16 mouse cellular contexts compared by ENCODE assay signal in genomic region chr8:120699079-120699478, GRCm38 (mm10). TPM values are rescaled to one million over a fixed set of nuclear protein-coding genes. Genes with fewer than 3 reads are reported as not detected.
DNase-seq lines count a peak whose midpoint lies in the region; ATAC-seq and TF ChIP-seq lines count a peak whose summit lies in the region.
"Had no signal": no experiment of that assay in that cellular context is flagged by ENCODE, and none has a peak within 500 bp of the region (broad histone marks: within the 10 kb centered on the region; RNA-seq: fewer than 3 reads in every experiment).

No protein-coding gene starts in this region.

- no peak overlapping the region for H3K9ac ChIP-seq in heart, embryonic 16.5 days (ENCODE audit: low read length)
- no peak overlapping the region for H3K9ac ChIP-seq in embryonic facial prominence, embryonic 15.5 days
- H3K9ac ChIP-seq: limb, embryonic 13.5 days; liver, embryonic 15.5 days; neural tube, embryonic 15.5 days had no signal

- no peak for TF ChIP-seq CTCF in bone marrow macrophage, adult 2 months (IDR thresholded peaks at IDR 0.05; ENCODE audit: low read depth, low read length)

- peaks cover 27% of the 10 kb centered on the region for H3K4me1 ChIP-seq in heart, embryonic 16.5 days (ENCODE audit: control insufficient read depth, insufficient read depth, low read length)
- peaks cover 34% of the 10 kb centered on the region for H3K4me1 ChIP-seq in heart, embryonic 10.5 days
- peaks cover 82% of the 10 kb centered on the region for H3K4me1 ChIP-seq in bone marrow macrophage, adult 2 months (ENCODE audit: control insufficient read depth, insufficient read depth, low read length)
- peaks cover 28% of the 10 kb centered on the region for H3K4me1 ChIP-seq in embryonic facial prominence, embryonic 15.5 days

- no peaks in the 10 kb centered on the region for H3K9me3 ChIP-seq in heart, embryonic 16.5 days (replicated peaks; ENCODE audit: control insufficient read depth, low read length)
- H3K9me3 ChIP-seq in heart, embryonic 10.5 days, result no peaks in the 10 kb centered on the region; the same call in 1 of the 2 replicates
- H3K9me3 ChIP-seq in embryonic facial prominence, embryonic 15.5 days (replicated peaks), result no peaks in the 10 kb centered on the region
- H3K9me3 ChIP-seq: liver, embryonic 15.5 days; neural tube, embryonic 15.5 days had no signal

- H3K27ac ChIP-seq in heart, embryonic 16.5 days (ENCODE audit: low read length), result peak overlapping the region; percentile 62
- no peak overlapping the region for H3K27ac ChIP-seq in heart, embryonic 10.5 days
- peak overlapping the region; percentile 76 for H3K27ac ChIP-seq in bone marrow macrophage, adult 2 months (ENCODE audit: insufficient read depth, low read depth, low read length)
- H3K27ac ChIP-seq in embryonic facial prominence, embryonic 15.5 days (replicated peaks), result 0 out of 2 replicates have a peak overlapping the region, but pooled peaks have one; percentile 14
- H3K27ac ChIP-seq: left cerebral cortex, adult 2 months; limb, embryonic 13.5 days; liver, embryonic 15.5 days; neural tube, embryonic 15.5 days had no signal

- no peak overlapping the region for H3K4me2 ChIP-seq in heart, embryonic 16.5 days (ENCODE audit: low read depth, low read length)
- no peak overlapping the region for H3K4me2 ChIP-seq in embryonic facial prominence, embryonic 15.5 days (replicated peaks)
- H3K4me2 ChIP-seq: limb, embryonic 13.5 days; liver, embryonic 15.5 days; neural tube, embryonic 15.5 days had no signal

- H3K36me3 ChIP-seq in heart, embryonic 16.5 days (ENCODE audit: control insufficient read depth, insufficient read depth), result no peaks in the 10 kb centered on the region
- no peaks in the 10 kb centered on the region for H3K36me3 ChIP-seq in heart, embryonic 10.5 days
- no peaks in the 10 kb centered on the region for H3K36me3 ChIP-seq in embryonic facial prominence, embryonic 15.5 days
- H3K36me3 ChIP-seq: limb, embryonic 13.5 days; liver, embryonic 15.5 days; neural tube, embryonic 15.5 days had no signal

- WGBS in heart, embryonic 16.5 days, result 59% methylated on average over 6 of the region's 6 CpGs
- 74% methylated on average over 6 of the region's 6 CpGs for WGBS in heart, embryonic 10.5 days
- 55% methylated on average over 6 of the region's 6 CpGs for WGBS in embryonic facial prominence, embryonic 15.5 days

- H3K4me3 ChIP-seq in heart, embryonic 16.5 days (ENCODE audit: low read length), result no peak overlapping the region
- H3K4me3 ChIP-seq in heart, embryonic 10.5 days, result no peak overlapping the region
- H3K4me3 ChIP-seq in bone marrow macrophage, adult 2 months (ENCODE audit: insufficient read depth, low read length), result no peak overlapping the region
- H3K4me3 ChIP-seq in embryonic facial prominence, embryonic 15.5 days (replicated peaks), result no peak overlapping the region
- H3K4me3 ChIP-seq: left cerebral cortex, adult 2 months; limb, embryonic 13.5 days; liver, embryonic 15.5 days; neural tube, embryonic 15.5 days had no signal

- ATAC-seq in heart, embryonic 16.5 days (replicated peaks; ENCODE audit: extremely low read depth, insufficient read depth, low FRiP score), result no peak
- ATAC-seq in embryonic facial prominence, embryonic 15.5 days (ENCODE audit: insufficient number of reproducible peaks, low FRiP score, low TSS enrichment, low read depth), result no peak
- ATAC-seq: forebrain, embryonic 14.5 days; hindbrain, embryonic 16.5 days had no signal

- no peak for DNase-seq in heart, embryonic 10.5 days (ENCODE audit: low spot score)
- peak; percentile 40 for DNase-seq in kidney, postnatal 10 days
- DNase-seq in kidney, postnatal 25 days, result no peak
- no peak for DNase-seq in right cerebral cortex, postnatal 14 days
- DNase-seq: adrenal gland, adult 8-10 months; cerebellum, adult 9-10 months had no signal

- TF ChIP-seq POLR2A in bone marrow macrophage, adult 2 months (IDR thresholded peaks at IDR 0.05; ENCODE audit: borderline replicate concordance, low read depth, low read length), result no peak

- no peaks in the 10 kb centered on the region; the same call in none of the 2 replicates for H3K27me3 ChIP-seq in heart, embryonic 16.5 days (ENCODE audit: control insufficient read depth, insufficient read depth, low read length)
- H3K27me3 ChIP-seq in heart, embryonic 10.5 days (ENCODE audit: insufficient read depth, poor library complexity, severe bottlenecking), result peaks cover 31% of the 10 kb centered on the region; the same call in 1 of the 2 replicates
- 0 out of 2 replicates have a peak, but pooled peaks cover 4% of the 10 kb centered on the region for H3K27me3 ChIP-seq in embryonic facial prominence, embryonic 15.5 days
- H3K27me3 ChIP-seq: liver, embryonic 15.5 days; neural tube, embryonic 15.5 days had no signal

RNA-seq across cellular contexts. Expression of gene Emc8, which starts 30.7 kb away (rescaled TPM):
- polyA plus RNA-seq in heart, embryonic 16.5 days (2015; fragmentation: Nextera tagmentation; extraction: Ambion mirVana), result 164 and 168 TPM in 2 replicates
- 249 and 314 TPM in 2 replicates for polyA plus RNA-seq in heart, embryonic 10.5 days (2016; fragmentation: Nextera tagmentation; extraction: Ambion mirVana)
- polyA plus RNA-seq in bone marrow macrophage, adult 2 months (2012; ENCODE audit: insufficient read depth, insufficient read length, missing spikeins), result 56.5 and 61.3 TPM in 2 replicates
- polyA plus RNA-seq in embryonic facial prominence, embryonic 15.5 days (2015; fragmentation: Nextera tagmentation; extraction: Ambion mirVana), result 220 and 225 TPM in 2 replicates

RNA-seq across cellular contexts. Expression of gene Cox4i1, which starts 31.1 kb away (rescaled TPM):
- polyA plus RNA-seq in heart, embryonic 16.5 days (2015; fragmentation: Nextera tagmentation; extraction: Ambion mirVana), result 2,414 and 2,430 TPM in 2 replicates
- polyA plus RNA-seq in heart, embryonic 10.5 days (2016; fragmentation: Nextera tagmentation; extraction: Ambion mirVana), result 1,295 and 1,617 TPM in 2 replicates
- polyA plus RNA-seq in bone marrow macrophage, adult 2 months (2012; ENCODE audit: insufficient read depth, insufficient read length, missing spikeins), result 607 and 651 TPM in 2 replicates
- polyA plus RNA-seq in embryonic facial prominence, embryonic 15.5 days (2015; fragmentation: Nextera tagmentation; extraction: Ambion mirVana), result 1,008 and 1,040 TPM in 2 replicates

RNA-seq across cellular contexts. Expression of gene Gm27021, which starts 31.2 kb away (rescaled TPM):
- polyA plus RNA-seq in heart, embryonic 16.5 days (2015; fragmentation: Nextera tagmentation; extraction: Ambion mirVana), result 0.55 TPM in 1 of 2 replicates, not detected in the other
- polyA plus RNA-seq in heart, embryonic 10.5 days (2016; fragmentation: Nextera tagmentation; extraction: Ambion mirVana), result 1.9 and 2.8 TPM in 2 replicates
- not detected in 2 replicates for polyA plus RNA-seq in bone marrow macrophage, adult 2 months (2012; ENCODE audit: insufficient read depth, insufficient read length, missing spikeins)
- polyA plus RNA-seq in embryonic facial prominence, embryonic 15.5 days (2015; fragmentation: Nextera tagmentation; extraction: Ambion mirVana), result 0.67 and 6.2 TPM in 2 replicates
- polyA plus RNA-seq: CD4-positive, CD25-positive, alpha-beta regulatory T cell, adult 4 months had no signal

RNA-seq across cellular contexts. Expression of gene Irf8, which starts 37.1 kb away (rescaled TPM):
- 19.3 and 22.5 TPM in 2 replicates for polyA plus RNA-seq in heart, embryonic 16.5 days (2015; fragmentation: Nextera tagmentation; extraction: Ambion mirVana)
- 2.1 and 4.5 TPM in 2 replicates for polyA plus RNA-seq in heart, embryonic 10.5 days (2016; fragmentation: Nextera tagmentation; extraction: Ambion mirVana)
- 157 and 163 TPM in 2 replicates for polyA plus RNA-seq in bone marrow macrophage, adult 2 months (2012; ENCODE audit: insufficient read depth, insufficient read length, missing spikeins)
- polyA plus RNA-seq in embryonic facial prominence, embryonic 15.5 days (2015; fragmentation: Nextera tagmentation; extraction: Ambion mirVana), result 10.0 and 10.2 TPM in 2 replicates

RNA-seq across cellular contexts. Expression of gene 1190005I06Rik, which starts 51.6 kb away (rescaled TPM):
- 4.7 and 5.6 TPM in 2 replicates for polyA plus RNA-seq in heart, embryonic 16.5 days (2015; fragmentation: Nextera tagmentation; extraction: Ambion mirVana)
- 4.6 and 7.7 TPM in 2 replicates for polyA plus RNA-seq in heart, embryonic 10.5 days (2016; fragmentation: Nextera tagmentation; extraction: Ambion mirVana)
- polyA plus RNA-seq in bone marrow macrophage, adult 2 months (2012; ENCODE audit: insufficient read depth, insufficient read length, missing spikeins), result 1.1 and 1.6 TPM in 2 replicates
- polyA plus RNA-seq in embryonic facial prominence, embryonic 15.5 days (2015; fragmentation: Nextera tagmentation; extraction: Ambion mirVana), result 8.3 and 10.1 TPM in 2 replicates
